Mouse (Mus musculus) T-cell, adult 2 months (primary cell): ENCODE data around the gene Gm43638.
"Not testable (repeated sequence)": the region's sequence is repeated elsewhere in the genome, so short reads cannot be mapped to it uniquely, and the experiment has no call there.

Experiments used
- DNase-seq: peaks from one replicate; pipeline ENCODE4 v3.0.0; 2022; ENCODE audit warnings: low spot score

Gm43638 gene

DNA sequence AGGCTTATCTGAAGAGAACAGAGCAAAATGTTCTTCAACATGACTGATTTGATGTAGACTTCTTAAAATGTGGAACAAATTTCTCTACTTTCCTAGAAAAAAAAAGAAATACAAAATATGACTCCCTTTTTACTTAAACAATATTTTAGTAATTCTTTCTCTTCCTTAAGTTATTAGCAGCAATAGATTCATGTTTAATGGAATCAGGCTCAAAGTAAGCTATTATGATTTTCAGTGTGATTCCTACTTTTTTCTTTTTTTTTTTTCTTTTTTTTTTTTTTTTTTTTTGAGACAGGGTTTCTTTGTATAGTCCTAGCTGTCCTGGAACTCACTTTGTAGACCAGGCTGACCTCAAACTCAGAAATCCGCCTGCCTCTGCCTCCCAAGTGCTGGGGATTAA lies at the start of gene Gm43638:
Gene Gm43638, minus strand, starts transcription at position 101 of the 400 bp plus-strand sequence.
- DNase-seq = not testable (repeated sequence)

GRCm38 (mm10) chr5:87535994-87536644 lies 49.5 kb upstream of the Gm43638 start:
- DNase-seq = no peak

DNA sequence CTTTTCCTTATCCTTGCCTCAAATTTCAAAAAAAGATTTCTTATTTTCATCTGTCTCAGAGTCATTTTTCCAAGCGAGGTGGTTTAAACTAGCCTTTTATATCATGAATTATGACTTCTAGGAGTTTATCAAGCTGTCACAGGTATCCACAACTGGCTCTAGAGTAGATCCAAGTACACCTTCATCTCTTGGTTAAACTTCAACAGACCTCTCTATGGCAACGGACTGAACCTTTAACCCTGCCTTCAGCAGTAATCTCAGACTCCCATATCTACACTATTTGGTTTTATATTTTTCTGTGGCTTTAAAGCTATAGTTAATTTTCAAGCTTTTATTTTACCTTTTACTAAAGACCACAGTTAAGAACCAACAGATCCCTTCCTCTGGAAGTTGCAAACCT lies 45.7 kb upstream of the Gm43638 start:
- no peak for DNase-seq

DNA sequence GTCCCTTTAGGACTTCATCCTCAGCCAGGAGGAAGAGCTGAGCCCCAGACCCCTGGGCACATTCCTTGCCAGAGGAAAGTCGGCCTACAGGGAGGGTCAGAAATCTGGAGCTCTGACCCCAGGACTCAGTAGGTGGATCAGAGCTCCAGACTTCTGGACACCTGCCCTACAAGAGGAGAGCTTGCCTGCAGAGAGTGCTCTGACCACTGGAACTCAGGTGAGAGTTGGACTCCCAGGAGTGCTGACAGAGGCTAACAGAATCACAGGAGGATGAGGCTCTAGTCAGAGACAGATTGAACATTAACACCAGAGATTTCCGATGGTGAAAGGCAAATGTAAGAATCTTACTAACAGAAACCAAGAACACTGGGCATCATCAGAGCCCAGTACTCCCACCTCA lies 37.0 kb upstream of the Gm43638 start:
- DNase-seq = not testable (repeated sequence)

DNA sequence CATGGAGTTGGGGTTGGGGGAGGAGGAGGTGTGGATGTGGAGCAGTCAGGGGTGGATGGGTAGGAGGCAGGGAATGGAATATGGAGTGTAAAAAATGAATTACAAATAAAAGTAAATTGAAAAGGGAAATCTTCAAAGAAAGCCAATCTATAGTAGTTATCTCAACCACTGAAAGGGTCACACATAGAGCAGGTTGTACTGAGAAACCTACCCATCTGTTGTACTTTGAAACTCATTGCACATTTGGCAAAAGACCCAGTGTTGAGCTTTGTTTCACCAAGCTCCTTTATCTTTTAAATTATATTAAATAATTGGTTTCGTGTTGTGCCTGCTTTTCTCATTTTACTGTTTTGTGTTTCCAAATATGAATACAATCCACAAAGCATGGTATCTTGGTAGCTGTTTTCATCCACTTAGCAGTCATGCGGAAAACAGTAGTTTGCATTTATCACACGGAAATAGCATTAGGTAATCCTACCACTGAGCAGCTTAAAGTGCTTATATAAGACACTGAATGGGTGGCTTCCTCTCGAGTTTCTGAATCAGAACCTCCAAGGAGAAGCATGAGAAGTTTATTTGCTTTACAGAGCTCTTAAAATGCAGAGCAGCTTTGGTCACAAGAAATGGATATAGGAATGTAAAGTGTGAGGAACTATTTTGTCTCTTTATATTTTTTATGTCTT lies 19.3 kb upstream of the Gm43638 start:
- DNase-seq = no peak

DNA sequence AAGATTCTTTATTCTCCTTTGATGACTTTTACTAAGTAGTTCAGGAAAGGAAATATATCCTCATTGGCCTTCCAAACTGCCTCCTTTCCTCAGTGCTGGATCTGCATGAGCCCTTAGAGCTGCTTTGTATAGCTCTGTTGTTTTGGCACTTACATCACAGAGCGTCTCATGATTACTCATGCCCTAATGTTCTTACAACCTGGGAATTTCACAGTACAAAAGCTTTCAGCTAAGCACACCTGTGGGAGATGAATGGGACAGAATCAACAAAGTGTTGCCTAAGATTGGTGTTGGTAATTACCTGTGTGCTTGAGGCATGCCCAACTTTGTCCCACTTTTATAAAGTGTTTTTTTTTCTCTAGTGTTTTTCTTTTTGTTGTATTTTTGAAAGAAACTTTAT lies 16.1 kb upstream of the Gm43638 start:
- no peak for DNase-seq

DNA sequence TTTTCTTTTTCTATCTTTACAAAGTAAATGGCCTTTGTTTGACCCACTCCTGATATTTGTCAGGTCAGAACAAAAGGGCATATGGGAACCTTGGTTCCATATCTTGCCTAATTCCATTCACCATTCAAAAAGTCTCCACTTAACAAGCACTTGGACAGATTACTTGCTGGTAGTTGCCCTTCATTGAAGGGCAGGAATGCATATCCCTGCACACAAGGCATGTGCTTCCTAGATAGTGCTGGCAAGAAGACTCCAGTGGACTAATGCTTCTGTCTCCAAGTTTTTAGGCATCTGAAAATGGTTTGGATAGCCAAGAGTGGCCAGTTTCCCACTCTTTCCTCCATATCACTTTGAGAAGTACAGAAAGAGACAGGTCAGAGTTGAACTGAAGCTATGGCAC lies 12.7 kb upstream of the Gm43638 start:
- DNase-seq = no peak

- DNase-seq = no peak
These were observed 12.3 kb upstream of the Gm43638 start for GRCm38 (mm10) chr5:87498936-87499335.

DNA sequence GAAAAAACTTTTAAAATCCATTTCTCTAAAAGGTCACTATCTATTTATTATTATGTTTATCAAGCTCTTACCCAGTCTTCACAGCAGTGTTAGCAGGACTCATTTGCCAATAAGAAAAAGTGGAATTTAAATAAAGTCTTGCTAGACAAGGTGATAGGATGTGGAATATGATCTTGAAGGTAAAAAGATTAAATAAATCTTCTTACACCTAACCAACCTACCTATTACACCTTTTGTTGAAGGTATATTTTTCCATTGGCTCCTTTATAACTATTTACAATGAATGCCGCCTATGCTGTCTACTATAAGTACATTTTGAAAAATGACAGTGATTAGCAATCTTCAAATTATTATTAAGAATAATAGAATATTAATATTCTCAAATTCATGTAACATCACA lies 4.2 kb upstream of the Gm43638 start, which contains the start of gene Ugt2a1:
Gene Ugt2a1, minus strand, starts transcription at position 101 of the 400 bp plus-strand sequence.
- DNase-seq = no peak

- no peak for DNase-seq
These were observed 4.4 kb downstream of the Gm43638 start, which contains the start of gene Ugt2a2 for GRCm38 (mm10) chr5:87482160-87482559. Ugt2a2 (minus strand) TSS chr5:87482260.

GRCm38 (mm10) chr5:87458810-87459209 lies 27.8 kb downstream of the Gm43638 start:
- DNase-seq = no peak

DNA sequence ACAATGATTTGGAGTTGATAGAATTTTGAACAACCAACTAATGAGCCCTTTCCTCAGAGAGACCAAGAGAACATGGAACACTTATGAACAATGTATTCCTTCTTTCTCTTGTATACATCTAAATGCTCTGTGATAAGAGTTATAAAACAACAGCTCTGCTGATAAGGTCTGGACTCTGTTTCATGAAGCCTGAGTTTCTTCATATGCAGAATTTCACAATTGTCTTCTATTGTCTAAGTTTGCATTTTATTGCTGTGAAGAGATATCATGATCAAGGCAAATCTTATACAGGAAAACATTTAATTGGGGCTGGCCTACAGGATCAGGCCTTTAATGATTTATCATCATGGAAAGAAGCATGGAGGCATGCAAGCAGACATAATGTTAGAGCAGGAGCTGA lies 28.9 kb downstream of the Gm43638 start:
- no peak for DNase-seq

- DNase-seq = no peak
These were observed 30.3 kb downstream of the Gm43638 start for GRCm38 (mm10) chr5:87456216-87456850.

DNA sequence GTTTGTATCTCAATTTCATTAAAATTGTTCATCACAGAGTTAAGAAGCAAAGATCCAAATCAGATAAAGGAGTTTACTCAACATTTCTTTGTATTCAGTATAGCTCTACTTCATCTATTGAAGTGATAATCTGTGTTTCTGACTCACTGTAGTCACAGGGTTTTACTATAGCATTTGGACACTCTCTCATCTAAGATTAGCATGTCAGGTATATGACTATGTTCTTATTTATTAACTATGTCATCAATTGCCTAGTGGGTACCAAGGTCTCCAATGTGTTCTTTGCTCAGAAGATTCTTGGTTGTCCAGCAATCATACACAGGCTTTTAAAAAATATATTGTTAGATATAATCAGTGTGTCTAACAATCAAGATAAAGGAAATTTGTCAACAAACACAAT lies 31.1 kb downstream of the Gm43638 start:
- no peak for DNase-seq

DNA sequence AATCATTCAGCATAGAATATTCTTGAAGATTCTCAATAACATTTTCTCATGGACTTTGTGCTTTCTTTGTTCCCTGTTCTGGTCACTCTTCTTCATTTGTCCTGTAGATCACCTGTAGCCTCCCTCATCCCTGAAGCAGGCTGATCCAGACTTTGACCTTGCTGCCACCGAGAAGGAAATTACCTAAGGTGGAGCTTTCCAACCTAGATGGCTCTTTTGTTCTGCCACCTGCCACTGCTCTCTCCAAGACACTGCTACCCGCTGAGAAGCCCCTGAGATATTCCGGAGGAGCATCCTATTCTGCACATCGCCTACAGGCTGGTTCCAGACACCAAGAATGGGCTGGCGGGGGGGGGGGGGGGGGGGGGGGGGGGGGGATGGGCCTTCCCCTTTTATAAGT lies 34.1 kb downstream of the Gm43638 start:
- DNase-seq = not testable (repeated sequence)

- DNase-seq = no peak
These were observed 50.3 kb downstream of the Gm43638 start for GRCm38 (mm10) chr5:87436264-87436663.

DNA sequence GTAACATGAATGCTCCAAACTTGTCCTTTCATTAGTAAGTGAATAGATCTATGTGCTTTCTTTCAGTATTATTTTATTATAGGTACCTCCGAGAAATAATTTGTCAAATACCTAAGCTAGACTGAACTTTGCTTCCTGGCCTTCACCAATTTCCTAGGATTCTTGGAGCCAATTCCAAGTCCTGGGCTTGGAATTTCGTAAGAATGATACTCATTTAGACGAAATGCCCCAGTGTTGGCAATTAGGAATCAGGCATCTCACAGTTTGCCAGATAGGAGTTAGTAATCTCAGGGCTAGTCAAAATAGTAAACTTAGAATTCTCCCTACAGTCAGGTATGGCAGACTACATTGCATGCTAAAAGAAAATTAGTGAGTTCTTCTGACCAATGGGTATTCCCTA lies 60.9 kb downstream of the Gm43638 start:
- no peak for DNase-seq

- not testable (repeated sequence) for DNase-seq
These were observed 62.6 kb downstream of the Gm43638 start, which contains the start of gene Ugt2b38 for GRCm38 (mm10) chr5:87424041-87424440. Ugt2b38 (minus strand) TSS chr5:87424203.
